Mouse (Mus musculus) liver, adult 2 months (tissue): ENCODE measurements around the gene Dgkz. TPM values are rescaled to one million over a fixed set of nuclear protein-coding genes. Genes with fewer than 3 reads are reported as not detected.

Source experiments
- DNase-seq: peaks from one replicate; pipeline ENCODE4 v3.0.0-alpha.2; 2011; ENCODE audit warnings: low read depth, low spot score; ENCODE audit errors: extremely low read depth
- H3K27ac ChIP-seq: fragments of 200-500 bp; replicated peaks from 2 replicates; pipeline ENCODE4 v1.5.1; 2012; ENCODE audit warnings: low read depth, mild to moderate bottlenecking, control low read depth, inconsistent platforms, low read length; ENCODE audit not compliant: insufficient read depth
- H3K27me3 ChIP-seq: fragments of 200-500 bp; 2 replicates; pipeline ENCODE4 v1.6.1; 2012; ENCODE audit warnings: mild to moderate bottlenecking, moderate library complexity, low read length, inconsistent platforms; ENCODE audit not compliant: control insufficient read depth, insufficient read depth
- H3K36me3 ChIP-seq: fragments of 200-500 bp; 2 replicates; pipeline ENCODE4 v1.6.1; 2012; ENCODE audit warnings: low read length, inconsistent platforms; ENCODE audit not compliant: control insufficient read depth, insufficient read depth
- H3K4me1 ChIP-seq: fragments of 200-500 bp; 2 replicates; pipeline ENCODE4 v1.6.1; 2011; ENCODE audit warnings: low read length; ENCODE audit not compliant: control insufficient read depth, insufficient read depth
- H3K4me3 ChIP-seq: fragments of 200-500 bp; 2 replicates; pipeline ENCODE4 v1.5.1; 2011; ENCODE audit warnings: low read depth, mild to moderate bottlenecking, control low read depth, low read length, moderate library complexity; ENCODE audit not compliant: insufficient read depth
- H3K79me2 ChIP-seq: fragments of 200-500 bp; 2 replicates; pipeline ENCODE4 v1.6.1; 2012; ENCODE audit warnings: inconsistent platforms, mild to moderate bottlenecking, low read length, moderate library complexity; ENCODE audit not compliant: control insufficient read depth, insufficient read depth
- H3K9ac ChIP-seq: fragments of 200-500 bp; 2 replicates; pipeline ENCODE4 v1.6.1; 2012; ENCODE audit warnings: low read depth, mild to moderate bottlenecking, control low read depth, inconsistent platforms, low read length
- CTCF ChIP-seq: fragments of 200-500 bp; IDR thresholded peaks from 2 replicates; pipeline ENCODE4 v1.5.1; 2011; ENCODE audit warnings: low read depth, low read length, control low read depth
- POLR2A ChIP-seq: fragments of 200-500 bp; IDR thresholded peaks from 2 replicates; pipeline ENCODE4 v1.6.1; 2011; ENCODE audit warnings: low read length, control low read depth; ENCODE audit not compliant: insufficient read depth; ENCODE audit errors: extremely low read depth
- WGBS: fragments of 180-500 bp; shearing (Covaris S2); methylation state at CpG from one replicate; pipeline ENCODE4 v1.1.7; 2018; 5-methylcytosine and 5-hydroxymethylcytosine counted together
- polyA plus RNA-seq: library from polyadenylated mRNA; depleted of rRNA; stranded (reverse); fragments of >200 nt; gene quantifications from 2 replicates; pipeline ENCODE4 v1.2.3, GENCODE M21; 2012
- total RNA-seq: library from RNA; depleted of rRNA; stranded (reverse); fragments of >200 nt; gene quantifications from 2 replicates; pipeline ENCODE4 v1.2.3, GENCODE M21; 2014

Dgkz gene
- total and polyA plus RNA-seq, 2 experiments = 13.2 to 59.5 TPM

DNA sequence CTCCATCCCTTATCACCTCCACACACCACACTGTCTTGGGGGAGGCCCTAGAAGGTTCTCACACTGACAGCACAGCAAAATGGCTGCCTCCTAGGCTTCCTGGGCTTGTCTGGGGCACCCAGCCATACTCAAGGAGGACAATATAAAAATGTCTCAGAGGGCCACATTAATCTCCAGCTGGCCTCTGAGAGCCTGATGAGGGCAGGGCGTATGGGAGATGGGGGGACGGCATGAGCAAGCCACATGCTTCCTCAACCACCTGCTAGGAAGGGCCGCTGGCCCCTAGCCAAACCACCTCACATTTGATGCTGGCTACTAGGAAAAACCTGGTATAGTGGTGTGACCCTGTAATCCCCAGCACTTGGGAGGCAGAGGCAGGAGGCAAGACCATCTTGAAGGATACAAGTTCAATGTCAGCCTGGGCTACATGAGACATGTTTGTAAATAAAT lies 26.8 kb downstream of the Dgkz start:
- no peak for TF ChIP-seq POLR2A
- no peak for DNase-seq
- Histone ChIP-seq H3K27me3 (no peaks in the 10 kb centered on the region), H3K79me2 (peaks cover 37% of the 10 kb centered on the region), H3K9ac (no peak overlapping the region), H3K4me3 (no peak overlapping the region), H3K27ac (no peak overlapping the region), H3K36me3 (no peaks in the 10 kb centered on the region), H3K4me1 (peaks cover 14% of the 10 kb centered on the region)
- 80% methylated on average over 3 of the region's 3 CpGs for WGBS

DNA sequence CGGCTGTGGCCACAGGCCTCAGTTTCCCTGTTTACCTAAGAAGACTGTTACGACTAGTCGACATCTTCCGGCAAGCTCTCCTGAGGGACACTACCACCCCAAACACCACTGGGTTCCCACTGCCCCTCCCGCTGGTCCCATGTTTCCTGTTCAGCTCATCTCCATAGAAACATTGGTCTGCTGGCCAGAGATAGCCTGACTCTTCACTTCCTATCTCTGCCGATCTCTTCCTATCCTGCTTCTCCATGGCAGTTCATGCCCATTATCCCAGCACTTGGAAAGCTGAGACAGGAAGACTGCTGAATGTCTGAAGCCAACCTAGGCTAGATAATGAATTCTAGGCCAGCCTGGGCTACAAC lies 27.5 kb downstream of the Dgkz start:
- no peak for TF ChIP-seq CTCF
- DNase-seq = no peak
- Histone ChIP-seq H3K36me3 (no peaks in the 10 kb centered on the region), H3K9ac (no peak overlapping the region), H3K27ac (no peak overlapping the region), H3K27me3 (no peaks in the 10 kb centered on the region), H3K4me1 (peaks cover 11% of the 10 kb centered on the region), H3K4me3 (no peak overlapping the region), H3K79me2 (peaks cover 31% of the 10 kb centered on the region)
- 76% methylated on average over 6 of the region's 6 CpGs for WGBS

DNA sequence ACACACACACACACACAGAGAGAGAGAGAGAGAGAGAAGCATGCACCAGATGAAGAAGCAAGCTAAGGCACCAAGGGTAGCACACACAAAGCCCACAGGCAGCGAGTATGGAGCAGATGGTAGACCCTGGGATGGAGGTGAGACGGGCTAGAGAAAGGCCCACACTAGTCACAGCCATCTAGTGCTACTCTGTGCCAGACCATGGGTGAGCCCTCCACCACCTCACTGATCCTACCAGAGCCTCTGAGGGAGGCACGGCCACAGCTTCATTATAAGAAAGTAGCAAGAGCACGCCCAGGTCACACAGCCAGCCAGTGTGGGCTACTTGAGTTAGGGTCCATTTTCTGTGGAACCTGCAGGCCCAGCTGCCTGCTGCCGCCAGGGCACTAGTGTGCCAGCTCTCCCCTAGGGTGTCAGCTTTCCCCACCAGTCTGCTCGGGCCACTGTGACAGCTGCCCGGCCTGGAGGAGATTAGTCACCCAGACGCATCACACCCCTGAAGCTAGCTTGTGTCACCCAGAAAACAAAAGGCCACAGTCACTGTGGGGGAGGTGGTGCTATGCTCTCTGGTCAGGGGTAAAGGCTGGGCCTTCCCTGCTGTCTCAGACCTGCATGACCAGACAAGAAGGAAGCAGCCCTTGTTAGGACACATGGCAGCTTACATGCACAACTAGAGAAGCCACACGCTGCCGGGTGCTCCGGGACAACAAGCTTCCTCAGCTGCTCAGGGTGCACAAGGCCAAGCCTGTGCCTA lies 28.1 kb downstream of the Dgkz start:
- H3K79me2 ChIP-seq = peaks cover 29% of the 10 kb centered on the region
- no peaks in the 10 kb centered on the region for H3K36me3 ChIP-seq
- 71% methylated on average over 11 of the region's 11 CpGs for WGBS
- H3K4me3 ChIP-seq = no peak overlapping the region
- TF ChIP-seq CTCF (no peak), POLR2A (no peak)
- no peak overlapping the region for H3K9ac ChIP-seq
- no peak for DNase-seq
- H3K4me1 ChIP-seq = peaks cover 11% of the 10 kb centered on the region
- H3K27me3 ChIP-seq = no peaks in the 10 kb centered on the region
- no peak overlapping the region for H3K27ac ChIP-seq

DNA sequence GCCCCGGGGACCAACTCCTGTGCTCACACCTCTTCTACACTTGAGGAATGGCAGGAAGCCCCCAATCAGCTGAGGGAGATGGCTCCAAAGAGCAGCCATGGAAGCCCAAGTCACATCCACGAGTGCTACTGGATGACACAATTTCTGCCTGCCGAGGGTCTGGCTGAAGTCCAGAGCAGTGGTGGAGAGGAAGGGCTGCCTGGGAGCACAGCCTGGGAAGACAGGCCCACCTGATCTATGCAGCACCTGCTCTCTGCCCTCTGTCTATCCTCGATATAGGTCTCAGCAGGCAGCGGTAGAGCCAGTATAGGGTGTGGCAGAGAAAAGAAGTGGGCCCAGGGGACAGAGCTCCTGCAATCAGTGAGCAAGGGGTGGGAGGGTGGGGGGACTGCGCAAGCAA lies 28.8 kb downstream of the Dgkz start:
- no peak overlapping the region for H3K27ac ChIP-seq
- no peak overlapping the region for H3K9ac ChIP-seq
- no peak for TF ChIP-seq POLR2A
- no peak for TF ChIP-seq CTCF
- peaks cover 11% of the 10 kb centered on the region for H3K4me1 ChIP-seq
- H3K79me2 ChIP-seq = peaks cover 29% of the 10 kb centered on the region
- H3K36me3 ChIP-seq = peaks cover 2% of the 10 kb centered on the region; the same call in 1 of the 2 replicates
- H3K27me3 ChIP-seq = no peaks in the 10 kb centered on the region
- WGBS = 40% methylated on average over 6 of the region's 6 CpGs
- H3K4me3 ChIP-seq = no peak overlapping the region
- no peak for DNase-seq

DNA sequence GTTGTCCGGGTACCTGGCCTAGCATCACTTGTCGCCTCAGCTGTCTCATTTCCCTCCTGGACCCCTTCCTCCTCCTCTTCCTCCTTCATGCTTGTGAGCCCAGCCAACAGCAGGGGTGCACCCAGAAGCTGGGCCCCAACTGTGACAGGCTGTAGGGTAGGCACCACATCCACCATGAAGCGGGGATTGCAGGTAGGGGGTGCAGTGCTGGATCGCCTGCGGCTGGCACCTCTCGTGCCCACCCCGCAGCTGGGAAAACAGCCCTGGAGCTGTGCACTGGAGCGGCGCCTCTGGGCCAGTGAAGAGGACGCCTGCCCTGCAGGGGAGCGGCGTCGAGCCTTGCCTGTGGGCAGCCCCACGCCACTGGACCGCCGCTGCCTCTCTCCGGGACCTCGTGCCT lies 30.2 kb downstream of the Dgkz start, which contains the start of gene Gm9821:
Gene Gm9821, plus strand, starts transcription at position 221 of the 400 bp plus-strand sequence.
- H3K36me3 ChIP-seq = peaks cover 2% of the 10 kb centered on the region; the same call in 1 of the 2 replicates
- peaks cover 29% of the 10 kb centered on the region for H3K79me2 ChIP-seq
- no peaks in the 10 kb centered on the region for H3K27me3 ChIP-seq
- H3K9ac ChIP-seq = no peak within 1 kb of the TSS
- no peak for DNase-seq
- H3K4me3 ChIP-seq = no peak within 1 kb of the TSS
- 96% methylated on average over 18 of the region's 18 CpGs for WGBS
- no peak within 1 kb of the TSS for H3K27ac ChIP-seq
- H3K4me1 ChIP-seq = peaks cover 6% of the 10 kb centered on the region
- no peak for TF ChIP-seq CTCF
- TF ChIP-seq POLR2A = no peak
